Mouse (Mus musculus) hematopoietic stem cell, adult 5-6 weeks (primary cell): ENCODE measurements around the gene Ccdc194. TPM values are rescaled to one million over a fixed set of nuclear protein-coding genes. Genes with fewer than 3 reads are reported as not detected.

Experiments
- ATAC-seq, 2 experiments: fragments of 125-278 bp in 1 of 2; replicated peaks in 1 of 2; 2 replicates each; pipeline ENCODE4 v1.8.0; 2016 to 2017; ENCODE audit warnings: inconsistent platforms in 2 of 2, mild to moderate bottlenecking in 2 of 2, moderate number of reproducible peaks in 2 of 2, low read depth in 1 of 2, moderate TSS enrichment in 1 of 2; ENCODE audit not compliant: low FRiP score in 2 of 2, poor library complexity in 2 of 2, severe bottlenecking in 2 of 2, insufficient read depth in 1 of 2, low TSS enrichment in 1 of 2
- total RNA-seq: library from RNA; stranded (forward); fragments of 172-1452, 232-1000 nt; gene quantifications from 2 replicates; pipeline ENCODE4 v1.2.3, GENCODE M21; 2017

Gene Ccdc194
- total RNA-seq, 1 experiment from 2014 or later, result not detected

GRCm38 (mm10) chr8:71472601-71473386 lies 52.7 kb downstream of the Ccdc194 start:
- ATAC-seq, result no peak

GRCm38 (mm10) chr8:71471861-71472260 lies 53.6 kb downstream of the Ccdc194 start:
- ATAC-seq, result no peak

GRCm38 (mm10) chr8:71470913-71471255 lies 54.6 kb downstream of the Ccdc194 start:
- ATAC-seq, result no peak

GRCm38 (mm10) chr8:71470146-71470912 lies 55.2 kb downstream of the Ccdc194 start:
- no peak for ATAC-seq

Other genes with a start within 250 kb of the Ccdc194 start
- 178 and 190 TPM in 2 replicates for gene Use1, start 158.9 kb downstream of the Ccdc194 start, total RNA-seq
- gene Ocel1, start 154.4 kb downstream of the Ccdc194 start, total RNA-seq, result 14.6 and 16.5 TPM in 2 replicates
- 1.7 and 15.0 TPM in 2 replicates for gene Nr2f6, start 143.8 kb downstream of the Ccdc194 start, total RNA-seq
- not detected in 2 replicates for gene Ushbp1, start 129.9 kb downstream of the Ccdc194 start, total RNA-seq
- 71.4 and 85.8 TPM in 2 replicates for gene Babam1, start 128.8 kb downstream of the Ccdc194 start, total RNA-seq
- gene Ankle1, start 119.7 kb downstream of the Ccdc194 start, total RNA-seq, result 7.1 and 14.8 TPM in 2 replicates
- gene Abhd8, start 62.1 kb downstream of the Ccdc194 start, total RNA-seq, result 19.8 and 20.7 TPM in 2 replicates
- 35.8 and 61.7 TPM in 2 replicates for gene Mrpl34, start 60.8 kb downstream of the Ccdc194 start, total RNA-seq
- gene Dda1, start 56.5 kb downstream of the Ccdc194 start, total RNA-seq, result 15.8 and 18.9 TPM in 2 replicates
- gene Ano8, start 39.7 kb downstream of the Ccdc194 start, total RNA-seq, result 6.7 and 9.2 TPM in 2 replicates
- gene Gtpbp3, start 37.6 kb downstream of the Ccdc194 start, total RNA-seq, result 8.8 and 14.1 TPM in 2 replicates
- gene Plvap, start 14.0 kb downstream of the Ccdc194 start, total RNA-seq, result 0.38 TPM in 1 of 2 replicates, not detected in the other
- gene Bst2, start 11.7 kb upstream of the Ccdc194 start, total RNA-seq, result 65.1 and 74.2 TPM in 2 replicates
- 37.2 and 60.0 TPM in 2 replicates for gene Mvb12a, start 17.2 kb upstream of the Ccdc194 start, total RNA-seq
- 0.38 TPM in 1 of 2 replicates, not detected in the other for gene Tmem221, start 33.2 kb upstream of the Ccdc194 start, total RNA-seq
- gene Nxnl1, start 40.9 kb upstream of the Ccdc194 start, total RNA-seq, result 0.40 and 0.50 TPM in 2 replicates
- 13.3 and 16.6 TPM in 2 replicates for gene Slc27a1, start 43.2 kb upstream of the Ccdc194 start, total RNA-seq
- gene Pgls, start 66.5 kb upstream of the Ccdc194 start, total RNA-seq, result 51.4 and 93.2 TPM in 2 replicates
- gene Fam129c, start 71.9 kb upstream of the Ccdc194 start, total RNA-seq, result 1.0 and 9.7 TPM in 2 replicates
- gene Colgalt1, start 85.3 kb upstream of the Ccdc194 start, total RNA-seq, result 53.6 and 78.4 TPM in 2 replicates
- gene Unc13a, start 146.0 kb upstream of the Ccdc194 start, total RNA-seq, result 2.6 and 3.6 TPM in 2 replicates
- 32.8 and 34.1 TPM in 2 replicates for gene Jak3, start 150.6 kb upstream of the Ccdc194 start, total RNA-seq
- 6.2 and 8.9 TPM in 2 replicates for gene Insl3, start 163.5 kb upstream of the Ccdc194 start, total RNA-seq
- gene B3gnt3, start 176.1 kb upstream of the Ccdc194 start, total RNA-seq, result 1.3 TPM in 2 replicates
- 90.7 and 99.4 TPM in 2 replicates for gene Fcho1, start 200.0 kb upstream of the Ccdc194 start, total RNA-seq